Mouse (Mus musculus): ENCODE measurements at regions not wholly inside any gene's neighbourhood (a gene's known extent, or its start where the extent isn't known, plus 50 kb on each side); places are given as distances from the start of the nearest gene placed in this dataset.

DNA sequence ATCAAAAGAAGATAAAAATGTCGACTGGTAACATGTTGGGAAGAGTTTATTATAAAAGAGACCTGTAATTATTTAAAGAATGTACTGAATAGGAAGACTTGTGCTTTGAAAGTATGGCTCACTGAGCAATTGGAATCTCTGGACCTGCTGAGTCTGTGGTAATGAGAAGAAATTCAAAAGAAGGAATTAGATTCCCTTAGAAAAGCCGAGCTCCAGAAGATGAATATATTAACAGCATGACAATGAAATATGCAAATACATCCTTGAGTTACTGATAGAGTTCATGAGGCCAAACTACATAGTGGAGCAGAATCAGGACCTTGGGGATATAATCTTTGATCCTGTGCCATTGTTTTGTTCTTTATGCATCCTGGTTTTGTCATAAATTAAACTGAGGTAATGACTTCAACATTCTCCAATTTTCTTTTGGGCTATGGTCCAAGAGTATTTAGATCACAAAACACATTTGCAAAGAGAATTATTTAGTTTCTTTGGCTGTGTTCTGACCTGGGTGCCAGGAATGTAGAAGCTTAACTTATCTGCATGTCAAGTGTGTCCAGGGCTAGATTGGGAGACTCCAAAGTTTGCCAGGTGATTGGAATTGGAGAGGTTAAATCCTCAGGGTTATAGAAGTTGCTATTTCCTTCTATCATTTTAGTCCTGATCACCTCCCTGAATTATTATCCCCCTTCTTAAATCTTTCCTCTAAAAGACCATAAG, 461.3 kb upstream of the Frg1 start:
- DNase-seq (ENCODE audit: low spot score) = no peak
- intact Hi-C loops (cut with DNase I) = no loop called here

DNA sequence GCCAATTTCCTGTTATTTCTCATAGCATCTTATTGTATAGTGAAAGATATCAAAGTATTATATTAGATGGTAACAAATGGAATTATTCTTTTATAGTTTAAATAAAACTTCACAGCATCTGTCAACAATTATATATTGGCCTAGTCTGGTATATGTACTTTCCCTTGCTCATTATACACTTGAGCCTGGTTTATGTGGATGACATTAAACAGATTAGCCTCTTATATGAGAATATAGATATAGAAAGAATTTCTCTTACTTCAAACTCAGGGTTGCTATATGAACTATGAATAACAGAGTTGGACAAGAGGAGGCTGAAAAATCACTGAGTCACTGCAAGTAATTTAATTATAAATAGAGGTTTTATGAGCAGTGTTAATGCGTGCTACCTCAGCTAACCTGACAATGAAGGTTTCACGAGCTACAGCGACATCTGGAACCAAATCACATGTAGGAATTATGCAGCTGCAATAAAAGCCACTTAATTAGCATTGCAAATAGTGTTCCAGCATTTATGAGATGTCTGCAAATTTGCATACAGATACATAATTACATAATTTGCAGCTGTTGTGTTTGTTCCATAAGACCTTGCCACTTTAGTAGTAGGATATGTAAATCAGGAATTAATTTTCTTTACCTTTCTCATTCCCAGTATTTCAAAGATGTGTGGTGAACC, 452.9 kb upstream of the Frg1 start:
- intact Hi-C loops (cut with DNase I) = no loop called here
- DNase-seq (ENCODE audit: low spot score) = no peak

DNA sequence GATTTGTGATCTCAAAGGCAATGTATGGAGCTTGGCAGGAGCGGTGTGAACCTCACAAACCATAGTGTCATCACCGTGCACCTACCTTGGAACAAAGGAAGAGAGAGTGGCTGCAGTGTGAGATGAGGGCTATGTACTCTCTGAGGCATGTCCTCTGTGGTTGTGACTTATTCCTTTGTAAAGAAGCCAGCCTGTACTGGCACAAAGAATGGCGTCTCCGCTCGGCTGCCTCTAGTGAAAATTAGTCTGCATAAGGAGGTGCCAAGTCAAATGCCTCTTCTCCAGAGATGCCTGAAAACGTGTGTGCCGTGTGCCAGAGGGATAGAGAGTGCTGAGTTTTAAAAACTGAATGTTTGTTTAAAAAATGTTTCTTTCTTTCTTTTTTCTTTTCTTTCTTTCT, 444.0 kb upstream of the Frg1 start:
- intact Hi-C loops (cut with DNase I) = no loop called here
- DNase-seq (ENCODE audit: low spot score) = no peak

DNA sequence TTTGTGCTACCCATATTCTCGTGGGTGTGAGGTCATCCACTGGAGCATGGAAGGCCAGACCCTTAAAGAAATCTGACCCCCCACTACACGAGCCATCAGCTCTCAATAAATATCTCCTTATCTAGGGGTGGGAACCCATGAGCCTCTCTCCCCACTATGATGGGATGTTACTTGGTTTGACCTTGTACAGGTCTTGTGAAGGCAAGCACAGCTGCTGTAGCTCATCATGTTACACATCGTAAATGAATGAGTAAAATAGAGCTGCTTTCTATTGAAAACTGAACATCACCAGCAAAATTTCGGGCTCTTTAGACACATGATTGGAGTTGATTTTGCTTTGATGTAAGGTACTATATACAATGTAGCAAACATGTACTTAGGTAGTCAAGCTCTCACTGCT, 414.8 kb upstream of the Frg1 start:
- intact Hi-C loops (cut with DNase I) = no loop called here
- DNase-seq (ENCODE audit: low spot score) = no peak

DNA sequence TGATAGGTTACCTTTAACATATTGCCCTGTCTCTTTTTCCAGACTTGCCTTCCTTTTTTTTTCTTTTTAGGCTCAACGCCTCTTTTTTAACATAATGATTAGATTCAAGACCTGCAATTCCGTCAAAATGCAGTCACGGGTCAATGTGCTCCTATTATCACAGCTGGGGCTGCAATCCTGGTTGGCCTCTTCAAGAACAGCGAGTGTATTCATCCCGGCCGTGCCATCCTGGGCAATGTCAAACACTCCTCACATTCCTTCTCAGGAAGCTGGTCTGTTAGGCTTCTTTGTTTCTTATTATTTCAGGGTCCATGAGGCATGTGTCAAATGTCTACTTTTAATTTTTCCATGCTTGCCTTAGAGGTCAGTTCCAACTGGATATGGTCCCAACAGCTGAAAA, 413.5 kb upstream of the Frg1 start:
- DNase-seq (ENCODE audit: low spot score) = no peak
- intact Hi-C loops (cut with DNase I) = no loop called here

DNA sequence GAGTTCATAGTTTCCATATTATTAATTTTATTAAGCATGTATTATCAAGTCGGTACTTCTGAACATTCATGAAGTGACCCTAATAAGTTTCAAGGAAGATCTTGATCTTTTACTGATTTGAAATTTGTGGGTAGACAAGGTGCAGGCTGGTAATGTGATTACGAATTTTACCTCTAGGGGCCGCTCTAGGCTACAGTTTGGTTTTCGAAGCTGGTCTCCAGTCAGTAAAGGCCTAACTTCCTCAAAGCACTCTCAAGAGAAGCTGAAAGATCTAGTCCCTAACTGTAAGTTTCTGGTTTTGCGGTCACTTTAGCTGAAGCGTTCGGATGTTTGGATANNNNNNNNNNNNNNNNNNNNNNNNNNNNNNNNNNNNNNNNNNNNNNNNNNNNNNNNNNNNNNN, 408.1 kb upstream of the Frg1 start:
- no peak for DNase-seq (ENCODE audit: low spot score)
- intact Hi-C loops (cut with DNase I) = loop anchor here (5.0 kb wide), 1 partner anchor 397 kb away; no protein-coding TSS in a partner anchor

DNA sequence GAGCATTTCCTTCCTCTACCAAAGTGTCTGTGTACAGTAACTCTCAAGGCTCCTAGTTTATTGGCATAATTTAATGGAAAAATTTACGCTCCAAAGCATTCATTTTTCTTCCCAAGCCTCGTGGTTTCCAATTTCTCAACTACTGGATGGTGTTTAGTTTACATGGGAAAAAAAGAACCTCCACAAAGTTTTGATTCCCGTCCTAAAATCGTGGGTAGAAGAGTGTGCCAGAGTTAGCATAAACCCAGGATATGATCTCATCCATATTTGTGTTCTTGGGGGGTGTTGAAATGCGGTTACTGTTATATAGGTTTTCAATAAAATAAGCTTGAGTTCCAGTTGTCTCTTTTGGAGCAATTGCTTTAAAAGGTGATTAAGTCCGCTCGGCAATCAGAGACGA, 406.2 kb upstream of the Frg1 start:
- no peak for DNase-seq (ENCODE audit: low spot score)
- intact Hi-C loops (cut with DNase I) = no loop called here

DNA sequence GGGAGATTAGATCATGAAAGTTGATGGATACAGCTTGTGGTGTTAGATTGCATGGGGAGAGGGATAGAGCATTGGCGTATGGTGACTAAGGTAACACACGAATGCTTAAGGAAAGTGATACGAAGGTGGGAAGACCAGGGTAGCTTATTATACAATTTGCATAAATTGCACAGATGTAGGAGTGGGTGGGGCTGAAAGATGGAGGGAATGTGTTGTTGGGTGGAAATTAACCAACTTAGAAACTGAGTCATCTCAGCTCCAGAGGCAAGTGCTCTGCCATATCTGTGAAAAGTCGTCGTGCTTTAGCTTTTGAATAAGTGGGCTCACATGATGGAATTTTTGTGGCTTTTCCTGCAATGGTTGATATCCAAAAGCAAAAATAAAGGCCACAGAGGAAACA, 404.8 kb upstream of the Frg1 start:
- no peak for DNase-seq (ENCODE audit: low spot score)
- intact Hi-C loops (cut with DNase I) = no loop called here

DNA sequence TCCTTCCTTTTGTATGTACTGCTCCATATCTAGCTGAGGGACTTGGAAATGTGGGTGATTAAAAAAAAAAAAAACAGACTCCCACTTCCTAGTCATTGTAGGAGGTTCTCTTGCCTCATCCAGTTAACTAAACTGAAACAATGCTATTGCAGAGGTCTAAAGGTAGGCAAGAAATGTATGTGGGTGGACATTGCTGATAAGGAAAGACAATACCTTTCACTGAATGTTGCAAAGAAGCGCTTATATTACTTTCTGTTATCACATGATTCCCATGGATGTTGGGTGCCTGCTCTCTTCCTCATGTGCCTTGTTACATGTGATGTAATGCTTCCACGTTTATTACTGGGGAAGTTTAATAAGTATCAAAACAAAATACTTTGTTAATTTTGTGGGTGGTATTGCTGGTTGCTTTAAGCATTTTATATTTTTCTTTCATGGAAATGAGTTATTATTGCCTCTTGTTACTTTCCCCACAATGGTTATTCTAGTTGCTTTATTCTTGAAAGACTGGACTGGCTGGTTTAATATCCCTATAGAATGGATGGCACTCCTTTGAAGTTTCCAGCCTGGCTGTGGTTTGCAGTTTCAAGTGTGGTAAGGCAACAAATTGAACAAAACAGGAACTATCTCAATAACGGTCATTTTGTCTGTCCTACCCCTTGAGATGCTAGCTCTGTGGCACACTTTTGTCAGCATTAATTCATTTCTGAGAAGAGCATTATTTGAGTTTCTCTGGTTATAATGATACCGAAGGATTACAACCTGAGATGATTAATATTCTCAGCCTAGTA, 403.9 kb upstream of the Frg1 start:
- intact Hi-C loops (cut with DNase I) = no loop called here
- DNase-seq (ENCODE audit: low spot score) = no peak

DNA sequence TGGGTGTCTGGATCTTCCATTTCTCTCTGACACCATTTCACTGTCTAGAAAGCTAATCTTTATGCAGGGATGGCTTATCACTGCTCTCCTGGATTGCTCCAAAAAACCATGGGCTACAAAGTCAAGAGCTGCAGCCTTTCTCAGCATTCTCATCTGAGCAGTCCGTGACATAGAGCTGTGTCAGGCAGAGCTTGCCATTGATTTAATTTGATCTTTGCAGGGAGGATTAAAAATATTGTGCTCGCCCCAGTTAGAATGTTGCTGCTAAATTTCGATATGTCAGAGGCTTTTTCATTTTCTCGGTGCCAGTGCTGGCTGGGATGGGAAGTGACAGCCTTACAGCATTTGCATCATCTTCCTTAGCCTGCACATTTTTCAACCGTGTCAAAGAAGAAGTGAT, 401.7 kb upstream of the Frg1 start:
- DNase-seq (ENCODE audit: low spot score) = no peak
- intact Hi-C loops (cut with DNase I) = no loop called here

DNA sequence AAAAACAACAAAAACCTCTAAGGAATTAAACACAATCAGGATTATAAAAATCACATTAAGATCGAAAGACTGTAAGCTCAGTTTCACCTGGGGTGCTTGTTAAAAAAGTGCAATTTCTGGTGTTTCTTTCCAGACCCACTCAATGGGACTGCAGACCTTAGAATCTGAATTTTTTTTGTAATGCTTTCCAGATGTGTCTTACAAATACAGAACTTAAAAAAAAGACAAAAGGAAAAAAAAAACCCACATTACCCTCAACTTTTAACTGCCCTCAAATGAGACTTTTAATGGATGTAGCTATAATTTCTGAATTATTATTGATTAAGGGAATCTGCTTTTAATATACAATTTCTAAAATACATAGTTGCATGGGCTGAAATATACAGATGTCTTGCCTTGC, 401.2 kb upstream of the Frg1 start:
- intact Hi-C loops (cut with DNase I) = no loop called here
- no peak for DNase-seq (ENCODE audit: low spot score)

DNA sequence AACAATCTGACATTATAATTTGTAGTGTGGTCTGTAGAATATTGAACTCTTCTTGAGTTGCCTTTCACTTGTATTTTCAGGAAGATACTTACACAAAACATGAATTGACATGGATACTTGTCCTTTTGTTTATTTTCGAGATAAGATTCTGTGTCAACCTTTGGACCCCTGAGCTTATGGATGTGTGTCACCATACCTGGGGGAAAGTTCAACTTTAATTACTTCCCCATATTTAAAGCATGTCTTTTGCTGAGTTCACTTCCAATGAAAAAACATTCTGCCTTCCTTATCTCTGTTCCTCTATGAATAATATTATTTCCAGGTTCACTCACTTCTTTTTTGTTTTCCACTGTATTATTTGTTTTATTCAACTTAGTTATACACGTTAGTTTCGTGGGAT, 398.4 kb upstream of the Frg1 start:
- no peak for DNase-seq (ENCODE audit: low spot score)
- intact Hi-C loops (cut with DNase I) = no loop called here

DNA sequence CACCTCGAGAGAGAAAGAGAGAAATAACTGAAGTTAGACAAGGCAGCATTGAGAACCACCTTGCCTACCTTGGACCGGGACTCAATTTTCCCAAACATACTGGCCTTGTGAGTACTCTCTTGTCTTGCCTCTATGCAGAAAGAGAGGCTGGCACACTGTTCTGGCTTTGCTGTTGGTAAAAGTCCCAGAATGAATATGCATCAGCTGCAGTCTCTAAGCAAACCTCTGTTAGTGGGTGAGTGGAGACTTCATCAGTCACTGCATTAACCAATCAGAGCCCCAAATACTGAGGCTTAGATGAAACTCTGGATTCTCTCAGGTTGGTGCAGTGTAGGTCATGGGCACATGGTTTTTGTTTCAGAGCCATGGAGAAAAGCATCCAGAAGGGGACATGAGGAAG, 378.8 kb upstream of the Frg1 start:
- intact Hi-C loops (cut with DNase I) = no loop called here
- no peak for DNase-seq (ENCODE audit: low spot score)

DNA sequence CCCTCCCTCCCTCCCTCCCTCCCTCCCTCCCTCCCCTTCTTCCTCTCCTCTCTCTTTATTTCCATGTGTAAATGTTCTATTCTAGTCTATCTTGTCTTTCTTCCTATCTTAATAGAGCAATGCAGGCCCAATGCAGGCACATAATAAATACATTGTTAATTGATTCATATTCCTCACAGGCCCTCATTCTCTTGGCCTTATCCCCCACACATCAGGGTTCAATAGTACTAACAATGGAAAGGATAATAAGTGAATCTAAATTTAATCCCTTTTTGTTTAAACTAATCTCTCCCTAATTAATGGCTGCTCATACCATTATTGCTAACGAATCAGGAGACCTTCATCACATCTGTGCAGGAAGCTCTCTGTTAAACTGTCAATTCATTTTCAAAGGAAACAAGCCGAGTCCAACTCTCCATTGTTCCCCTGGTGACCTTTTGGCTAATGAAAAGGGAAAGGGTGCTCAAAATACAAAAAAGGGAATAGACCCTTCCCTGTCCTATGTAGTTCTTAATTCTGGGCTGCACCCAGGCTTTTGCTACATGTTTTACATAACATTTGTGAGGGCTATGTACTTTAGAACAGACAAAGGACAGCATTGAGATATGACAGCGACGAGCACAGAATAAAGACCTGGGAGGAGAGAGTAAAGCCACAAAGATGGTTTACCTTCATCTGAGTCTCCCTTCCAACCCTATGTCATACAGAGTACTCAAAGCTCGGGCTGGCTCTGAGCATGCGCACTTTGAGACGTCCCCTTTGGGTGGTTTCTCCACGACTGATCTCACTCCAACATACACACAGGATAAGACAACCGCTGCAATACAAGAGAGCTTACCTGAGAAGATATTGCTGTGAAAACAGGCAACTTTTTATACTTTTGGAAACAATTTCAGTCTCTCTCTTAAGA, 370.3 kb upstream of the Frg1 start:
- intact Hi-C loops (cut with DNase I) = no loop called here
- DNase-seq (ENCODE audit: low spot score) = no peak

DNA sequence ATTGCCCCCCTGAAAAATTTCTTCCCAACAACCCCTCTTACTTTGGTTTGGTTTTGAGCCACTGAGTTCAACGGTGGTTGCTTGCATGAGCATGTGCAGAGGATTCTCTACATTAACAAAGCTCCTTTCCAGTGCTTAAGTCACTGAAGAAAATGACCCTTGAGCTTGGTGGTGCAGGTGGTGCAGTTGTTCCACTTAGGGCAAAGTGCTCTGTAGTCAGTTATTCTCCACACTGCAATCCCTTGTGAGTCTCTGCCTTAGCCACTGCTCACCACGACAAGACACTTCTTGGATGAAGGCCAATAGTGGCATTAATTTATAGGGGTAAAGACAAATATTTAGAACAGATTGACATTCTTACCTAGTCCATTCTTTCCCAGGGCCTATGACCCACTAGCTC, 369.1 kb upstream of the Frg1 start:
- intact Hi-C loops (cut with DNase I) = no loop called here
- no peak for DNase-seq (ENCODE audit: low spot score)

DNA sequence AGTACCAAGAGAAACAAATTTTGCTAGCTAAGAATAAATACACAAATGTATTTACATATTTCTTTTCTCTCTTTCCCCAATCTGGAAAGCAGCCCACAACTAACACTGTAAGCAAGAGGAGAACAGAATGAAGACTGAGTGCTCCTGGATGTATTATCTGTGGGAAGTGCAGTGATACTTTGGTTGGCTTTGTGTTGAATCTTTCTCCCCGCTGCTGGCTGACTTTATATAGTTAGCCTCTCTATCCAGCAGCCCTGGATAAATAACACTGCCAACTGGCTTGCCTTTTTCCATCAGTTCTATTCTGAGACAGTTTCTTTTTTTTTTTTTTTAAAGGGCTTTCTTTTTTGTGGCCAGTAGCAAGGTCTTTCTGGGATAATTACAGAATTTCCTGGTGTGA, 366.0 kb upstream of the Frg1 start:
- intact Hi-C loops (cut with DNase I) = no loop called here
- no peak for DNase-seq (ENCODE audit: low spot score)

DNA sequence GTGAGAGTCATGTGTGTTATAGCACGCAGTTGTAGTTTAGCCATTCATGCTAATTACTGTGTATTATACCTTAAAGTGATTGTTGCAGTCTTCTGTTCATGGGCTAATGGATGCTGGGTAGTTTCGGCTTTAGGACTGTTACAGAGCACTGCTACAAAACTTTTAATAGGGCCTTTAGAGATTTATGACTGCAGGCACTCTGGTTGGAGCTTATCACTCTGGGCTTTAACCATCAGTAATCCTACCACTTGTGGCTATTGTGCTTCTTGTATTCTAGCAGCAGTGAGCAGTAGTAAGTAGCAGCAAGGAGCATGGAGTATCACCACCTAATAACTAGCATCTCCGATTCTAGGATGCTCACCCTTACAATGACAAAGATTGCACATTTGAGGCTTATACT, 362.6 kb upstream of the Frg1 start:
- intact Hi-C loops (cut with DNase I) = no loop called here
- DNase-seq (ENCODE audit: low spot score) = no peak

DNA sequence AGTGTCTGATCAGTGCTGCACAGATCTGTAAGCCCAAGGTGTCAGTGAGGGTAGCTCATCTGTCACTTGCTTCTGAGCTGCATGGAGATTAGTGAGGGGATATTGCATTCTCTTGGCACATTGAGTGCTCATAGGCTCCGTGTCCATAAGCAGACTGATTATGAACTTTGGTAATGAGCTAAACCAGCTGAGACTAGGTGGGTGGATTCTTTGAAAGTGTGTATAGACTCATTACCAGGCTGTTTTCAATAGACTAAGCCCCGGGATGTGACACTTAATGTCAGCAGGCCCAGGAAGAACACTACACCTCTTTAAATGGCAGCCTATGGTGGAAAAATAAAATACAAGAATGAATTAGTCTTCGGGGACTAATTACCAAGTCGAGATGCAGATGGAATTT, 354.9 kb upstream of the Frg1 start:
- DNase-seq (ENCODE audit: low spot score) = no peak
- intact Hi-C loops (cut with DNase I) = no loop called here

DNA sequence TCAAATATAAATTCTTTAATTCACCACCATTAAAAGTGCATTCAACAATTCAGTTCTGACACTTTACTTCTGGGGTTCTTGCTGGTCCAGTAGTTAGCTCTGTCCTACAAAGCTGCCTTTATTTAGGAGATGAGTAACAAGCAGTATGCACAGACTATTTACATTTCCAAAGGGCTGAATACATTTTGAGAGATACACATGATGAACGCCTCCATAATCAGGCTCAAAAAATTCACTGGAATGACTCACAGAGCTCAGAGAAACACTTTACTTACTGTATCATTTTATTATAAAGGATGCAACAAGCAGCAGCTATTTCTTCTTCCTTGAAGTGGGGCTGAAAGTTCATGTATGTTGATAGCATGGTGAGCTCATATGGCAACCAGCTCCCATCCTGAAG, 336.6 kb upstream of the Frg1 start:
- intact Hi-C loops (cut with DNase I) = no loop called here
- no peak for DNase-seq (ENCODE audit: low spot score)

DNA sequence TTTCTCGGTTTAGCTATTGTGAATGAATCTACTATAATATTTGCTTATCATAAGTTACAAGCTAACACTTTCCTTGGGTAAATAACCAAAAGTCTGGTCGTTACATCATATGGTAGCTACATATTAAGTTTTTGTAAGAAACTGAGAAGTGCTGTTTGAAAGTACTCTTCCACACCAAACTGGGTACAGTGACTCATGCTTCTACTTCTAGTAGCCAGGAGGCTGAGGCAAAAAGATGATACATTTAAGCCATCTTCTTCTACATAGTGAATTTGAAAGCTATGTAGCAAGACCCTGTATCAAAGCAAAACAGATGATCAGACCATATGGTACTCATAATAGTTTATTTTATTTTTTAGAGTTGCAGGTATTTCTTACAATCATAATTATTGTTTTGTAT, 335.8 kb upstream of the Frg1 start:
- intact Hi-C loops (cut with DNase I) = no loop called here
- DNase-seq (ENCODE audit: low spot score) = no peak

Data from heart, postnatal 25 days (tissue).